Mouse (Mus musculus) thymus, adult 2 months (tissue): Measurements from ENCODE around the gene Srrm2. TPM values are rescaled to one million over a fixed set of nuclear protein-coding genes. Genes with fewer than 3 reads are reported as not detected.
A peak's percentile ranks its signal among the peaks of the same experiment; 100 is the strongest.

Source experiments
- DNase-seq: peaks from one replicate; pipeline ENCODE4 v3.0.0; 2021
- H3K27ac ChIP-seq: fragments of 200-500 bp; 2 replicates; pipeline ENCODE4 v1.5.1; 2012; ENCODE audit warnings: low read length, control low read depth; ENCODE audit not compliant: control insufficient read depth, insufficient read depth
- H3K27me3 ChIP-seq: fragments of 200-500 bp; 2 replicates; pipeline ENCODE4 v1.6.1; 2012; ENCODE audit warnings: mild to moderate bottlenecking, low read length, moderate library complexity, mixed read lengths; ENCODE audit not compliant: control insufficient read depth, insufficient read depth
- H3K36me3 ChIP-seq: fragments of 200-500 bp; 2 replicates; pipeline ENCODE4 v1.6.1; 2012; ENCODE audit warnings: mild to moderate bottlenecking, low read length, moderate library complexity; ENCODE audit not compliant: control insufficient read depth, insufficient read depth
- H3K4me1 ChIP-seq: fragments of 200-500 bp; replicated peaks from 2 replicates; pipeline ENCODE4 v1.6.1; 2012; ENCODE audit warnings: low read length; ENCODE audit not compliant: control insufficient read depth, insufficient read depth
- H3K4me3 ChIP-seq: fragments of 200-500 bp; 2 replicates; pipeline ENCODE4 v1.5.1; 2012; ENCODE audit warnings: mild to moderate bottlenecking, low read length, control low read depth, moderate library complexity; ENCODE audit not compliant: control insufficient read depth, insufficient read depth
- CTCF ChIP-seq: fragments of 200-500 bp; IDR thresholded peaks from 2 replicates; pipeline ENCODE4 v1.5.1; 2012; ENCODE audit warnings: mild to moderate bottlenecking, control low read depth, low read length, moderate library complexity, borderline replicate concordance; ENCODE audit not compliant: control insufficient read depth, poor library complexity, insufficient read depth; ENCODE audit errors: extremely low read depth
- POLR2A ChIP-seq: fragments of 200-500 bp; IDR thresholded peaks from 2 replicates; pipeline ENCODE4 v1.6.1; 2012; ENCODE audit warnings: mild to moderate bottlenecking, low read length, control low read depth, moderate library complexity; ENCODE audit not compliant: control insufficient read depth, poor library complexity, insufficient read depth; ENCODE audit errors: extremely low read depth
- WGBS: fragments of 180-500 bp; shearing (Covaris S2); methylation state at CpG from one replicate; pipeline ENCODE4 v1.1.7; 2018; 5-methylcytosine and 5-hydroxymethylcytosine counted together
- polyA plus RNA-seq: library from polyadenylated mRNA; depleted of rRNA; stranded (reverse); fragments of >200 nt; gene quantifications from 2 replicates; pipeline ENCODE4 v1.2.3, GENCODE M21; 2012

Srrm2 gene
- polyA plus RNA-seq, 1 experiment, result 874 TPM

DNA sequence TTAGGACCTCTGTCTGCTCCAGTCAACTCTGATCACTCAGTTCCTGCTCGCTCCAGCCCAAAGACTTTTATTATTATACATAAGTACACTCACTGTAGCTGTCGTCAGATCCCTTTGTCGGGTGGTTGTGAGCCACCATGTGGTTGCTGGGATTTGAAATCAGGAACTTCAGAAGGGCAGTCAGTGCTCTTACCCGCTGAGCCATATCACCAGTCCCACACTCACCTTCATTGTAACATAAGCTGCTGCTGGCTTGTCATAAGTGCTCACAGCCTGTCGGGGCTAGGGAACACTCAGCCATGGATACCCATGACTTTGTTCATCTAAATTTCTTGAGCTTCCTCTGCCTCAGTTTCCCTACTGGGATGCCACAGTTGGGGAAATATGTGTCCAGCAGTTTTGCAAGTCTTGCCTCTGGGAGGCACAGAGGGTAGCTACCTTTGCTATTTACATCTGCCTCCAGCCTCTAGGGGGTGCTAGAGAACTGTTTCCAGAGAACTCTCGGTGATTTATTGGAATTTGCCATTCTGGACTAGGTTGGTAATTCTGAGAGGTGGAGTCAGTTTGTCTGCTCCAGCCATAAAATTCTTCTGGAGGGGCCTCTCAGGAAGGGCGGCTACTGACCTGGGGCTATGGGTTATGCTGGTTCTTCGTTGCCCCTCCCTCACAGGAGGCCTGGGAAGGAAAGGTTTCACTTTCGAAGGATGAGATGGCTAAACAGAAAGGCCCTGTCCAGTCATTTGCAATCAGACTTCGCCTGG, 41.5 kb upstream of the Srrm2 start:
- H3K4me1 ChIP-seq, result peaks cover 22% of the 10 kb centered on the region
- H3K4me3 ChIP-seq, result peak overlapping the region; percentile 36
- no peak for TF ChIP-seq POLR2A
- no peak for TF ChIP-seq CTCF
- H3K27ac ChIP-seq, result no peak overlapping the region
- peaks cover 8% of the 10 kb centered on the region for H3K27me3 ChIP-seq
- DNase-seq, result peak; percentile 75
- H3K36me3 ChIP-seq, result no peaks in the 10 kb centered on the region
- WGBS, result 14% methylated on average over 10 of the region's 10 CpGs

GRCm38 (mm10) chr17:23749400-23750191, 40.7 kb upstream of the Srrm2 start:
- Histone ChIP-seq H3K36me3 (no peaks in the 10 kb centered on the region), H3K4me1 (peaks cover 22% of the 10 kb centered on the region), H3K4me3 (peak overlapping the region; percentile 36), H3K27me3 (peaks cover 8% of the 10 kb centered on the region), H3K27ac (no peak overlapping the region)
- WGBS, result 86% methylated on average over 11 of the region's 11 CpGs
- TF ChIP-seq POLR2A (no peak), CTCF (no peak)
- DNase-seq, result no peak

DNA sequence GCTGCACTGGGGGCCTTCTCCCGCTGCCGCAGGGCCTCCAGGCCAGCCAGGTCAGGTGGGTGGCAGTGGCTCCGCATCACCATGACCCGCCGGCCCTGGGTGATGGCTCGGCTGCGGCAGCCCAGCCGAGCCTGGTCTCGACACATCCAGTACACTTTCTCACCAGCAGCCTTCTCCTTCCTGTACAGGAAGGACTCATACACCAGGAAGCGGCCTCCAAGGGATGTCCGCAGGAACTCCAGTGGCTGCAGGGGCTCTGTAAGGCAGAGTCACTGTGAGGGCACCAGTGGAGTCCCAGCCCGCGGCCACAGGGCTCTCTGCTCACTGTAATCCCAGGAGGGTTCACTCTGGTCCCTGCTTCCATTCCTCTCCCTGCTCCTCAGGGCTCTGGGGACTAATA, 34.6 kb upstream of the Srrm2 start:
- DNase-seq, result no peak
- no peak for TF ChIP-seq CTCF
- no peak for TF ChIP-seq POLR2A
- Histone ChIP-seq H3K27me3 (no peaks in the 10 kb centered on the region), H3K27ac (no peak overlapping the region), H3K4me1 (no peaks in the 10 kb centered on the region), H3K4me3 (no peak overlapping the region), H3K36me3 (no peaks in the 10 kb centered on the region)
- 93% methylated on average over 13 of the region's 13 CpGs for WGBS

- TF ChIP-seq CTCF, result no peak
- no peak for TF ChIP-seq POLR2A
- 95% methylated on average over 9 of the region's 9 CpGs for WGBS
- H3K4me3 ChIP-seq, result no peak overlapping the region
- no peak for DNase-seq
- no peaks in the 10 kb centered on the region for H3K27me3 ChIP-seq
- no peaks in the 10 kb centered on the region for H3K36me3 ChIP-seq
- no peaks in the 10 kb centered on the region for H3K4me1 ChIP-seq
- no peak overlapping the region for H3K27ac ChIP-seq
These were observed 32.8 kb upstream of the Srrm2 start for GRCm38 (mm10) chr17:23757581-23757980.

- WGBS, result 95% methylated on average over 8 of the region's 8 CpGs
- Histone ChIP-seq H3K27me3 (no peaks in the 10 kb centered on the region), H3K36me3 (no peaks in the 10 kb centered on the region)
These were observed 31.5 kb upstream of the Srrm2 start for GRCm38 (mm10) chr17:23758801-23759200.

GRCm38 (mm10) chr17:23760231-23760630, 30.1 kb upstream of the Srrm2 start:
- WGBS, result 95% methylated on average over 9 of the region's 9 CpGs
- no peaks in the 10 kb centered on the region for H3K36me3 ChIP-seq
- no peak overlapping the region for H3K27ac ChIP-seq
- H3K4me1 ChIP-seq, result no peaks in the 10 kb centered on the region
- DNase-seq, result no peak
- H3K4me3 ChIP-seq, result no peak overlapping the region
- TF ChIP-seq POLR2A (no peak), CTCF (no peak)
- no peaks in the 10 kb centered on the region for H3K27me3 ChIP-seq

More at GRCm38 (mm10) chr17:23758801-23759200, 31.5 kb upstream of the Srrm2 start:
- no peak for DNase-seq
- Histone ChIP-seq H3K27ac (no peak overlapping the region), H3K4me3 (no peak overlapping the region), H3K4me1 (no peaks in the 10 kb centered on the region)
- TF ChIP-seq CTCF (no peak), POLR2A (no peak)
